7 mouse cellular contexts compared by ENCODE assay signal in genomic region chr10:60107448-60107847, GRCm38 (mm10). TPM values are rescaled to one million over a fixed set of nuclear protein-coding genes. Genes with fewer than 3 reads are reported as not detected.
A peak's percentile ranks its signal among the peaks of the same experiment; 100 is the strongest.
DNase-seq lines count a peak whose midpoint lies in the region; ATAC-seq and TF ChIP-seq lines count a peak whose summit lies in the region.

No protein-coding gene starts in this region.

- ATAC-seq in heart, embryonic 13.5 days (ENCODE audit: extremely low read depth, insufficient number of reproducible peaks, low FRiP score, low TSS enrichment), result no peak
- ATAC-seq in liver, embryonic 13.5 days (ENCODE audit: low read depth), result no peak

- peak overlapping the region; percentile 61 for H3K4me3 ChIP-seq in heart, embryonic 13.5 days
- peak overlapping the region; percentile 52 for H3K4me3 ChIP-seq in liver, embryonic 13.5 days (replicated peaks)
- peak overlapping the region; percentile 82 for H3K4me3 ChIP-seq in olfactory bulb, adult 2 months (ENCODE audit: insufficient read depth, low read depth, low read length)

- TF ChIP-seq CTCF in olfactory bulb, adult 2 months (IDR thresholded peaks at IDR 0.05; ENCODE audit: insufficient read depth, low read depth, low read length), result no peak

- H3K36me3 ChIP-seq in heart, embryonic 13.5 days, result no peaks in the 10 kb centered on the region
- no peaks in the 10 kb centered on the region for H3K36me3 ChIP-seq in liver, embryonic 13.5 days

- H3K4me2 ChIP-seq in heart, embryonic 13.5 days, result peak overlapping the region; percentile 89
- peak overlapping the region; percentile 68 for H3K4me2 ChIP-seq in liver, embryonic 13.5 days

- DNase-seq in right cerebral cortex, postnatal 25 days, result peak; percentile 48
- DNase-seq in right cerebral cortex, postnatal 10 days (ENCODE audit: low spot score in 2 of 2), result no peak
- DNase-seq in cerebellum, adult 8-10 months, result peak; percentile 75
- DNase-seq in liver, embryonic 13.5 days, result no peak
- DNase-seq in gastrocnemius, postnatal 10 days, result no peak

- peaks cover 93% of the 10 kb centered on the region for H3K27me3 ChIP-seq in heart, embryonic 13.5 days (replicated peaks)
- peaks cover 80% of the 10 kb centered on the region for H3K27me3 ChIP-seq in liver, embryonic 13.5 days

- 2% methylated on average over 28 of the region's 28 CpGs for WGBS in heart, embryonic 13.5 days
- 5% methylated on average over 27 of the region's 28 CpGs for WGBS in liver, embryonic 13.5 days (ENCODE audit: insufficient replicate concordance)
- 3% methylated on average over 28 of the region's 28 CpGs for WGBS in olfactory bulb, adult 2 months

- TF ChIP-seq POLR2A in olfactory bulb, adult 2 months (IDR thresholded peaks at IDR 0.05; ENCODE audit: insufficient read depth, low read depth, low read length), result no peak

- H3K27ac ChIP-seq in heart, embryonic 13.5 days (replicated peaks), result no peak overlapping the region
- H3K27ac ChIP-seq in liver, embryonic 13.5 days, result no peak overlapping the region
- peak overlapping the region; percentile 96 for H3K27ac ChIP-seq in olfactory bulb, adult 2 months (ENCODE audit: insufficient read depth, low read depth, low read length)

- H3K9me3 ChIP-seq in heart, embryonic 13.5 days, result no peaks in the 10 kb centered on the region
- no peaks in the 10 kb centered on the region for H3K9me3 ChIP-seq in liver, embryonic 13.5 days (replicated peaks)

- H3K4me1 ChIP-seq in heart, embryonic 13.5 days, result peaks cover 27% of the 10 kb centered on the region
- H3K4me1 ChIP-seq in liver, embryonic 13.5 days (replicated peaks), result peaks cover 15% of the 10 kb centered on the region
- peaks cover 45% of the 10 kb centered on the region for H3K4me1 ChIP-seq in olfactory bulb, adult 2 months (ENCODE audit: control insufficient read depth, insufficient read depth, low read length)

- H3K9ac ChIP-seq in heart, embryonic 13.5 days, result peak overlapping the region; percentile 76
- H3K9ac ChIP-seq in liver, embryonic 13.5 days, result no peak overlapping the region

RNA-seq across cellular contexts. Expression of gene Spock2, which starts 1.4 kb away (rescaled TPM):
- 2.6 and 3.0 TPM in 2 replicates for polyA plus RNA-seq in heart, embryonic 13.5 days (2015; fragmentation: Nextera tagmentation; extraction: Ambion mirVana)
- polyA plus RNA-seq in liver, embryonic 13.5 days (2015; fragmentation: Nextera tagmentation; extraction: Ambion mirVana), result 0.13 and 0.21 TPM in 2 replicates
- 129 and 224 TPM in 2 replicates for polyA plus RNA-seq in olfactory bulb, adult 2 months (2012; ENCODE audit: insufficient read depth, insufficient read length, low replicate concordance, missing spikeins)
- 1 to 10 TPM; 4.6 to 6.2 TPM for total RNA-seq in gastrocnemius, postnatal 10 days (2021)

Comparison
In these comparisons a context has a peak if more than half of its experiments do, and no peak if none do; other contexts are left out.
1. DNase-seq: peak in right cerebral cortex, postnatal 25 days (single experiment) and cerebellum, adult 8-10 months (single experiment); none in right cerebral cortex, postnatal 10 days (0 of 2), liver, embryonic 13.5 days (single experiment) and gastrocnemius, postnatal 10 days (single experiment).
2. RNA of gene Spock2, which starts 1.4 kb away (polyA plus RNA-seq): 129 to 224 TPM in olfactory bulb, adult 2 months; 2.6 to 3.0 TPM in heart, embryonic 13.5 days and 0.13 to 0.21 TPM in liver, embryonic 13.5 days; every median in the first group is over 10 times any median in the second.
3. Peak in every context shown above with its lines, with median percentiles within 50 percentile points of each other: H3K4me3 ChIP-seq.